Comparison of ENCODE assay signal across 25 mouse cellular contexts in genomic region chr6:90468216-90468615, GRCm38 (mm10). TPM values are rescaled to one million over a fixed set of nuclear protein-coding genes. Genes with fewer than 3 reads are reported as not detected.
DNase-seq lines count a peak whose midpoint lies in the region; ATAC-seq and TF ChIP-seq lines count a peak whose summit lies in the region.
"Had no signal": no experiment of that assay in that cellular context is flagged by ENCODE, and none has a peak within 500 bp of the region (broad histone marks: within the 10 kb centered on the region; RNA-seq: fewer than 3 reads in every experiment).

No protein-coding gene starts in this region.

- H3K27me3 ChIP-seq in heart, postnatal 0 days (ENCODE audit: control insufficient read depth, insufficient read depth, low read length): no peaks in the 10 kb centered on the region
- H3K27me3 ChIP-seq in heart, embryonic 10.5 days (ENCODE audit: insufficient read depth, poor library complexity, severe bottlenecking): peaks cover 5% of the 10 kb centered on the region; the same call in 1 of the 2 replicates
- no peaks in the 10 kb centered on the region for H3K27me3 ChIP-seq in lung, postnatal 0 days (replicated peaks; ENCODE audit: insufficient read depth, low read length)
- H3K27me3 ChIP-seq in liver, embryonic 15.5 days: peaks cover 20% of the 10 kb centered on the region
- peaks cover 33% of the 10 kb centered on the region for H3K27me3 ChIP-seq in myocyte (ENCODE audit: control insufficient read depth, insufficient read depth, insufficient read length)

- H3K4me2 ChIP-seq in heart, postnatal 0 days (ENCODE audit: low read depth, low read length): 0 out of 2 replicates have a peak overlapping the region, but pooled peaks have one; percentile 3
- peak overlapping the region; percentile 1; the same call in 1 of the 2 replicates for H3K4me2 ChIP-seq in lung, postnatal 0 days (replicated peaks; ENCODE audit: low read depth, low read length)
- H3K4me2 ChIP-seq in liver, embryonic 15.5 days: peak overlapping the region; percentile 47
- peak overlapping the region; percentile 38 for H3K4me2 ChIP-seq in myocyte (ENCODE audit: low read depth)
- H3K4me2 ChIP-seq: embryonic facial prominence, embryonic 12.5 days; hindbrain, embryonic 14.5 days; limb, embryonic 13.5 days; lung, embryonic 14.5 days; midbrain, embryonic 13.5 days had no signal

- no peaks in the 10 kb centered on the region for H3K79me2 ChIP-seq in myocyte (ENCODE audit: control insufficient read depth, insufficient read depth)

- TF ChIP-seq EP300 in heart, postnatal 0 days (IDR thresholded peaks at IDR 0.05; ENCODE audit: low read depth): no peak
- no peak for TF ChIP-seq EP300 in lung, postnatal 0 days (IDR thresholded peaks at IDR 0.05)

- no peak for ATAC-seq in heart, postnatal 0 days (ENCODE audit: insufficient read depth, low read depth)
- ATAC-seq in lung, postnatal 0 days: no peak
- ATAC-seq in liver, embryonic 15.5 days (ENCODE audit: insufficient read depth): no peak
- ATAC-seq: forebrain, embryonic 16.5 days; intestine, postnatal 0 days; midbrain, embryonic 13.5 days had no signal

- no peaks in the 10 kb centered on the region for H3K9me3 ChIP-seq in heart, postnatal 0 days (replicated peaks; ENCODE audit: control insufficient read depth, low read length)
- no peaks in the 10 kb centered on the region for H3K9me3 ChIP-seq in heart, embryonic 10.5 days
- no peaks in the 10 kb centered on the region for H3K9me3 ChIP-seq in lung, postnatal 0 days (ENCODE audit: low read length)
- no peaks in the 10 kb centered on the region for H3K9me3 ChIP-seq in liver, embryonic 15.5 days (replicated peaks)
- H3K9me3 ChIP-seq: embryonic facial prominence, embryonic 12.5 days; limb, embryonic 13.5 days; midbrain, embryonic 13.5 days had no signal

- 0 out of 2 replicates have a peak overlapping the region, but pooled peaks have one; percentile 12 for H3K9ac ChIP-seq in heart, postnatal 0 days (replicated peaks; ENCODE audit: low read depth, low read length)
- H3K9ac ChIP-seq in lung, postnatal 0 days (replicated peaks; ENCODE audit: low read depth): no peak overlapping the region
- no peak overlapping the region for H3K9ac ChIP-seq in liver, embryonic 15.5 days
- H3K9ac ChIP-seq: embryonic facial prominence, embryonic 12.5 days; hindbrain, embryonic 14.5 days; limb, embryonic 13.5 days; lung, embryonic 14.5 days; midbrain, embryonic 13.5 days had no signal

- WGBS in heart, postnatal 0 days: 14% methylated on average over 1 of the region's 1 CpGs
- 73% methylated on average over 1 of the region's 1 CpGs for WGBS in heart, embryonic 10.5 days
- WGBS in lung, postnatal 0 days: 67% methylated on average over 1 of the region's 1 CpGs
- 34% methylated on average over 1 of the region's 1 CpGs for WGBS in liver, embryonic 15.5 days (ENCODE audit: insufficient replicate concordance)

- DNase-seq in heart, postnatal 0 days (ENCODE audit: low spot score): no peak
- DNase-seq in heart, embryonic 10.5 days (ENCODE audit: low spot score): no peak
- no peak for DNase-seq in lung, postnatal 0 days (ENCODE audit: low spot score)
- DNase-seq in lung, postnatal 10 days: no peak
- no peak for DNase-seq in right cerebral cortex, postnatal 25 days
- DNase-seq: adrenal gland, adult 8-10 months; B cell, adult 2 months; cerebellum, adult 8-10 months; embryo, embryonic 11 days; heart, postnatal 4 days; kidney, postnatal 25 days; lung, embryonic 14.5 days; lung, postnatal 36 days; spleen, adult 18-20 months; thymus, postnatal 14 days had no signal

- H3ac ChIP-seq in myocyte (ENCODE audit: control insufficient read depth, insufficient read length): no peak overlapping the region

- H3K4me1 ChIP-seq in heart, postnatal 0 days (ENCODE audit: control insufficient read depth, insufficient read depth): peaks cover 70% of the 10 kb centered on the region
- H3K4me1 ChIP-seq in heart, embryonic 10.5 days: peaks cover 32% of the 10 kb centered on the region
- H3K4me1 ChIP-seq in lung, postnatal 0 days (ENCODE audit: insufficient read depth, low read depth, low read length): peaks cover 49% of the 10 kb centered on the region; the same call in 1 of the 2 replicates
- peaks cover 16% of the 10 kb centered on the region for H3K4me1 ChIP-seq in liver, embryonic 15.5 days (replicated peaks)

- TF ChIP-seq CTCF in heart, postnatal 0 days (IDR thresholded peaks at IDR 0.05; ENCODE audit: low read depth): no peak
- no peak for TF ChIP-seq CTCF in lung, postnatal 0 days (IDR thresholded peaks at IDR 0.05)

- H3K4me3 ChIP-seq in heart, postnatal 0 days (ENCODE audit: low read depth, low read length): no peak overlapping the region
- H3K4me3 ChIP-seq in heart, embryonic 10.5 days: no peak overlapping the region
- H3K4me3 ChIP-seq in lung, postnatal 0 days (ENCODE audit: low read depth, low read length): no peak overlapping the region
- H3K4me3 ChIP-seq in liver, embryonic 15.5 days (replicated peaks): peak overlapping the region; percentile 26; the same call in 1 of the 2 replicates
- peak overlapping the region; percentile 18 for H3K4me3 ChIP-seq in myocyte
- H3K4me3 ChIP-seq: embryonic facial prominence, embryonic 12.5 days; limb, embryonic 13.5 days; midbrain, embryonic 13.5 days had no signal

- H3K27ac ChIP-seq in heart, postnatal 0 days (ENCODE audit: low read depth): no peak overlapping the region
- H3K27ac ChIP-seq in heart, embryonic 10.5 days: no peak overlapping the region
- H3K27ac ChIP-seq in lung, postnatal 0 days (ENCODE audit: low read length): no peak overlapping the region
- H3K27ac ChIP-seq in liver, embryonic 15.5 days (replicated peaks): no peak overlapping the region
- H3K27ac ChIP-seq: embryonic facial prominence, embryonic 12.5 days; hindbrain, embryonic 14.5 days; limb, embryonic 13.5 days; midbrain, embryonic 13.5 days had no signal

- no peak for TF ChIP-seq POLR2A in myocyte (IDR thresholded peaks at IDR 0.05; ENCODE audit: insufficient read length, low read depth)

- peaks cover 28% of the 10 kb centered on the region for H3K36me3 ChIP-seq in heart, postnatal 0 days (replicated peaks; ENCODE audit: control insufficient read depth, insufficient read depth, low read length)
- peaks cover 26% of the 10 kb centered on the region for H3K36me3 ChIP-seq in heart, embryonic 10.5 days
- 0 out of 2 replicates have a peak, but pooled peaks cover 6% of the 10 kb centered on the region for H3K36me3 ChIP-seq in lung, postnatal 0 days (ENCODE audit: insufficient read depth, low read length)
- H3K36me3 ChIP-seq in liver, embryonic 15.5 days (replicated peaks): no peaks in the 10 kb centered on the region
- H3K36me3 ChIP-seq in myocyte (ENCODE audit: control insufficient read depth, insufficient read depth): no peaks in the 10 kb centered on the region
- H3K36me3 ChIP-seq: embryonic facial prominence, embryonic 12.5 days; limb, embryonic 13.5 days had no signal

TF ChIP-seq in myocyte, 11 proteins besides CTCF, POLR2A, EP300 and RAD21:
- TF ChIP-seq TCF3 (IDR thresholded peaks at IDR 0.05; ENCODE audit: insufficient read length, low read depth) (no peak), MYOD1 (IDR thresholded peaks at IDR 0.05; ENCODE audit: control insufficient read depth in 1 of 3, insufficient read length in 2 of 3, low read depth in 2 of 3) (no peak), POLR2AphosphoS2 (IDR thresholded peaks at IDR 0.05; ENCODE audit: insufficient read length, low read depth) (no peak), MYOG (IDR thresholded peaks at IDR 0.05; ENCODE audit: control insufficient read depth in 1 of 3, insufficient read depth in 1 of 3, insufficient read length in 2 of 3, low read depth in 2 of 3) (no peak), MAX (IDR thresholded peaks at IDR 0.05; ENCODE audit: low read depth) (no peak), REST (IDR thresholded peaks at IDR 0.05; ENCODE audit: insufficient read depth, insufficient read length) (no peak), TCF12 (IDR thresholded peaks at IDR 0.05; ENCODE audit: insufficient read depth, poor library complexity, severe bottlenecking) (no peak), SRF (IDR thresholded peaks at IDR 0.05; ENCODE audit: control insufficient read depth, insufficient read length, low read depth) (no peak), USF1 (IDR thresholded peaks at IDR 0.05; ENCODE audit: low read depth) (no peak), E2F4 (IDR thresholded peaks at IDR 0.05; ENCODE audit: insufficient read depth) (no peak)

RNA-seq across cellular contexts. Expression of gene Klf15, which starts 5.8 kb away (rescaled TPM):
- 56.9 and 74.5 TPM in 2 replicates for total RNA-seq in heart, postnatal 0 days (2014; rRNA removed; ENCODE audit: low replicate concordance)
- 15.6 and 23.4 TPM in 2 replicates for polyA plus RNA-seq in heart, postnatal 0 days (2015; fragmentation: Nextera tagmentation; extraction: Ambion mirVana)
- 7.9 and 11.5 TPM in 2 replicates for polyA plus RNA-seq in heart, embryonic 10.5 days (2016; fragmentation: Nextera tagmentation; extraction: Ambion mirVana)
- polyA plus RNA-seq in lung, postnatal 0 days (2015; fragmentation: Nextera tagmentation; extraction: Ambion mirVana): 20.0 and 41.4 TPM in 2 replicates
- 18.4 and 22.4 TPM in 2 replicates for polyA plus RNA-seq in liver, embryonic 15.5 days (2015; fragmentation: Nextera tagmentation; extraction: Ambion mirVana)
- polyA plus RNA-seq in myocyte (2012; fragmentation: generic; extraction: Trizol): 1.8 TPM
- total RNA-seq: megakaryocyte-erythroid progenitor cell, adult 5-6 weeks; neutrophil, adult 5-6 weeks had no signal

RNA-seq across cellular contexts. Expression of gene Aldh1l1, which starts 18.0 kb away (rescaled TPM):
- total RNA-seq in heart, postnatal 0 days (2014; rRNA removed; ENCODE audit: low replicate concordance): 5.9 and 7.7 TPM in 2 replicates
- 2.3 and 2.8 TPM in 2 replicates for polyA plus RNA-seq in heart, postnatal 0 days (2015; fragmentation: Nextera tagmentation; extraction: Ambion mirVana)
- polyA plus RNA-seq in heart, embryonic 10.5 days (2016; fragmentation: Nextera tagmentation; extraction: Ambion mirVana): 0.93 and 1.3 TPM in 2 replicates
- 4.8 and 5.7 TPM in 2 replicates for polyA plus RNA-seq in lung, postnatal 0 days (2015; fragmentation: Nextera tagmentation; extraction: Ambion mirVana)
- 32.1 and 39.0 TPM in 2 replicates for polyA plus RNA-seq in liver, embryonic 15.5 days (2015; fragmentation: Nextera tagmentation; extraction: Ambion mirVana)
- 1.1 TPM for polyA plus RNA-seq in myocyte (2012; fragmentation: generic; extraction: Trizol)
- total RNA-seq: neutrophil, adult 5-6 weeks had no signal

RNA-seq across cellular contexts. Expression of gene Cfap100, which starts 39.6 kb away (rescaled TPM):
- total RNA-seq in heart, postnatal 0 days (2014; rRNA removed; ENCODE audit: low replicate concordance): not detected in 2 replicates
- 0.04 and 0.27 TPM in 2 replicates for polyA plus RNA-seq in heart, postnatal 0 days (2015; fragmentation: Nextera tagmentation; extraction: Ambion mirVana)
- 0.12 TPM in 1 of 2 replicates, not detected in the other for polyA plus RNA-seq in heart, embryonic 10.5 days (2016; fragmentation: Nextera tagmentation; extraction: Ambion mirVana)
- polyA plus RNA-seq in lung, postnatal 0 days (2015; fragmentation: Nextera tagmentation; extraction: Ambion mirVana): 3.9 and 5.2 TPM in 2 replicates
- 0.08 TPM in 1 of 2 replicates, not detected in the other for polyA plus RNA-seq in liver, embryonic 15.5 days (2015; fragmentation: Nextera tagmentation; extraction: Ambion mirVana)
- 0.02 TPM for polyA plus RNA-seq in myocyte (2012; fragmentation: generic; extraction: Trizol)
- total RNA-seq: heart, postnatal 4 days; megakaryocyte-erythroid progenitor cell, adult 5-6 weeks had no signal
- polyA plus RNA-seq: intestine, postnatal 0 days had no signal

Comparison
In these comparisons a context has a peak if more than half of its experiments do, and no peak if none do; other contexts are left out.
1. H3K4me3 ChIP-seq: peak in liver, embryonic 15.5 days (single experiment) and myocyte (single experiment); none in heart, postnatal 0 days (single experiment), heart, embryonic 10.5 days (single experiment) and lung, postnatal 0 days (single experiment).
2. Peak in every context shown above with its lines, with median percentiles within 50 percentile points of each other: H3K4me2 ChIP-seq.